Mouse (Mus musculus) small intestine, adult 2 months (tissue): ENCODE results near the gene Tpo. TPM values are rescaled to one million over a fixed set of nuclear protein-coding genes. Genes with fewer than 3 reads are reported as not detected.

Experiments
- H3K27ac ChIP-seq: fragments of 200-500 bp; 2 replicates; pipeline ENCODE4 v1.5.1; 2012; ENCODE audit warnings: low read depth, low read length, control low read depth, inconsistent platforms; ENCODE audit not compliant: insufficient read depth
- H3K27me3 ChIP-seq: fragments of 200-500 bp; 2 replicates; pipeline ENCODE4 v1.6.1; 2012; ENCODE audit warnings: mild to moderate bottlenecking, moderate library complexity, low read length, inconsistent platforms; ENCODE audit not compliant: control insufficient read depth, insufficient read depth
- H3K36me3 ChIP-seq: fragments of 200-500 bp; 2 replicates; pipeline ENCODE4 v1.6.1; 2012; ENCODE audit warnings: mild to moderate bottlenecking, low read length, control low read depth, inconsistent platforms; ENCODE audit not compliant: control insufficient read depth, insufficient read depth
- H3K4me1 ChIP-seq: fragments of 200-500 bp; 2 replicates; pipeline ENCODE4 v1.6.1; 2012; ENCODE audit warnings: low read length, inconsistent platforms, mixed read lengths; ENCODE audit not compliant: control insufficient read depth, insufficient read depth, insufficient read length
- H3K4me3 ChIP-seq: fragments of 200-500 bp; 2 replicates; pipeline ENCODE4 v1.5.1; 2012; ENCODE audit warnings: low read depth, mild to moderate bottlenecking, control low read depth, inconsistent platforms, low read length, moderate library complexity
- CTCF ChIP-seq: fragments of 200-500 bp; IDR thresholded peaks from 2 replicates; pipeline ENCODE4 v1.5.1; 2012; ENCODE audit warnings: low read depth, mild to moderate bottlenecking, control low read depth, inconsistent platforms, low read length, moderate library complexity, mixed read lengths; ENCODE audit not compliant: insufficient replicate concordance, insufficient read length; ENCODE audit errors: extremely low read depth
- POLR2A ChIP-seq: fragments of 200-500 bp; IDR thresholded peaks from 2 replicates; pipeline ENCODE4 v1.6.1; 2012; ENCODE audit warnings: low read depth, mild to moderate bottlenecking, control low read depth, inconsistent platforms, low read length, moderate library complexity
- WGBS: fragments of 180-500 bp; shearing (Covaris S2); methylation state at CpG from one replicate; pipeline ENCODE4 v1.1.7; 2018; 5-methylcytosine and 5-hydroxymethylcytosine counted together
- polyA plus RNA-seq: library from polyadenylated mRNA; depleted of rRNA; stranded (reverse); fragments of >200 nt; gene quantifications from 2 replicates; pipeline ENCODE4 v1.2.3, GENCODE M21; 2012

The Tpo gene
- polyA plus RNA-seq, 1 experiment, result 0.27 TPM

- no peaks in the 10 kb centered on the region for H3K36me3 ChIP-seq
- no peak overlapping the region for H3K4me3 ChIP-seq
- no peaks in the 10 kb centered on the region for H3K4me1 ChIP-seq
- TF ChIP-seq POLR2A (no peak), CTCF (peak; percentile 37; the same call in 1 of the 2 replicates)
- WGBS, result 62% methylated on average over 7 of the region's 7 CpGs
- no peaks in the 10 kb centered on the region for H3K27me3 ChIP-seq
- H3K27ac ChIP-seq, result no peak overlapping the region
Measured at GRCm38 (mm10) chr12:30128561-30129410, 3.6 kb downstream of the Tpo start.

DNA sequence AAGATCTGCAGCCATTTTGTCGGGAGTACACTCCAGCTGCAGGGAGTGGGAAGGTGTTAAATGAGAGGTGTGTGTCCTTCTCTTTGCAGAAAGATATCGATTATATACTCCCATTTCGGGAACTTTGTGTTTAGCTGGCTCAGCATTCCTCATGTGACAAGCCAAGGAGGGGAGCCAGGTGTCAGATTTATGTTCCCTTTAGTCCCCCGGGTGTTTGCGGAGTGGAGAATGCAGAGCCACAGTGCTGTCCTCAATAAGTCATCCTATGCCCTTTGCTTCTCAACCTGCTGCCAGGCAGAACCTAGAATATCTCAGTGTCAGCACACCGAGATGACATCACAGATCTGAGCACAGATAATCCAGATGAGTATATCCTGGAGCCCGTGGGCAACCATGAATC, 10.1 kb downstream of the Tpo start:
- Histone ChIP-seq H3K27ac (no peak overlapping the region), H3K4me1 (no peaks in the 10 kb centered on the region), H3K36me3 (no peaks in the 10 kb centered on the region), H3K4me3 (no peak overlapping the region), H3K27me3 (no peaks in the 10 kb centered on the region)
- TF ChIP-seq CTCF (no peak), POLR2A (no peak)
- 58% methylated on average over 7 of the region's 7 CpGs for WGBS

GRCm38 (mm10) chr12:30112271-30112670, 20.2 kb downstream of the Tpo start:
- 80% methylated on average over 2 of the region's 2 CpGs for WGBS
- Histone ChIP-seq H3K27me3 (no peaks in the 10 kb centered on the region), H3K4me3 (no peak overlapping the region), H3K4me1 (no peaks in the 10 kb centered on the region), H3K27ac (no peak overlapping the region), H3K36me3 (no peaks in the 10 kb centered on the region)
- no peak for TF ChIP-seq CTCF
- TF ChIP-seq POLR2A, result no peak

DNA sequence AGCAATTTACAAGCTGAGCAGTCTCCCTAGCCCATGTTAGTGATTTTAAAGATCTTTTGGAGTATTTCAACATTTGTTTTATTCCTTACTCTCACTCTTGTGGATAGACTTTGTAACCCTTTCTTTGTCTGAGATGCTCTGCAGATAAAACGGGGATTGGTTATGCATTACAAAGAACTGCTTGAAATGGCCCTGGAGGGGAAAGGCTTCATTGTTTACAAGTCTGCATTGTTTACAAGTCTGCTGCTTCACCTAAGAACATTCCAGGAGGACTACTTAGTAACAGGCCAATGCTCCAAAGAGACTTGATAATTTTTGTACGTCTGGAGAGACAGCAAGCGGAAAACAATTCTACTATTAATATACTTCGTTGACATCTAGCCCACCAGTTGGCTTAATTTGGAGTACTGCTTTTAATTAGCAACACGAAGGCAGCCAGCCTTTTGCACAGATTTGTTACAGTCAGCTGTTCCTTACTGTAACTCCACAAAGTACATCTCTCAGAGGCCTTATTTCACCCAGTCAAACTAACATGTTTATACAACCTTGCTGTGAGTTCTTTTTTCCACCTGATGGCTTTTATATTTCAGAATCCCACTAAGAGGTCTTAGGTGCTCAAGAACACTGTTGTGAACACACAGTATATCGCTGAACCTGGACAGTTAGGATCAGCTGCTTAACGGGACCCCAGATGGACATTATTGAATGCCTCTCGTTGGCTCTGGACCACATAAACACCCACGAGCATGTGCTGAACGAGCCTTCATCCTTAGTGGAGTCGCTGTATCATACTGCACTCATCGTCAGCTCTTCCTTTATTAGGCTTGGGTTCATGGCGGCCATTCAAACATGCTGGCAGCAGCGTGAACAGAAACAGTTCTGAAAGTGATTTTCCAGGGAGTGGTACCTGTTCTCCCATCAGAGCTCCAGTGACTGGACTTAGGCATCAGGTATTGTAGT, 22.5 kb downstream of the Tpo start:
- 74% methylated on average over 14 of the region's 14 CpGs for whole genome bisulfite sequencing
- H3K4me3 ChIP-seq, result no peak overlapping the region
- TF ChIP-seq CTCF, result no peak
- TF ChIP-seq POLR2A, result no peak
- no peaks in the 10 kb centered on the region for H3K36me3 ChIP-seq
- no peaks in the 10 kb centered on the region for H3K27me3 ChIP-seq
- no peaks in the 10 kb centered on the region for H3K4me1 ChIP-seq
- H3K27ac ChIP-seq, result no peak overlapping the region

DNA sequence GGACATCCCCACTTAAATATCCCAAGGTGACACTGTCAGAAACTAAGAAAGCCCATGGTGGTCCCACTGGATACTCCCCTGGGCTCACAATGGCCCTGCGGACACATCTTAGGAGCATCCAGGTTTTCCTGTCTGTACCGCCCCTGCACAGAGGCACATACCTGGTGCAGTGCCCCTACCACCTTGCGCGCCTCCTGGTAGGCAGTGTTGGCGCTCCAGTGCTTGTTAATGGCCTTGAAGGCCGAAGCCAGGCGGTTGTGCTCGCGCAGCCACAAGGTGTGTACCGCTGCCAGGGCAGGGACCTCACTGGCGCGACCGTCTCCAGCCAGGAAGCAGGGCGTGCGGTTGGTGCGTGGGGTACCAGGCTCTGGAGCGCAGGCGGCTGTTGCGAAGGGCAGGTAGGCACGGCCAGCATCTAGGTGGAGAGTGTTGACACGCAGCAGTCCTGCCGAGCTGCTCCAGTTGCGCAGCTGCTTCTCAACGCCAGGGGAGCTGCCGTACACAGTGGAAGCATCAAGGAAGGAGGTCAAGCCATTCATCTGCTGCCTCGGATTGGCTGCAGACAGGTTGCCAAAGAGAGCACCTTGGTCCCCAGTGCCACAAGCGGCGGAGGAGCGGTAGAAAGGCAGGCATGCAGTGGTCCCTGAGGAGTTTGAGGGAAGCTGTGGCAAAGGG, 29.4 kb downstream of the Tpo start:
- H3K4me3 ChIP-seq, result no peak overlapping the region
- 28% methylated on average over 29 of the region's 29 CpGs for WGBS
- no peaks in the 10 kb centered on the region for H3K4me1 ChIP-seq
- no peak overlapping the region for H3K27ac ChIP-seq
- TF ChIP-seq CTCF (no peak), POLR2A (no peak)
- no peaks in the 10 kb centered on the region for H3K36me3 ChIP-seq
- no peaks in the 10 kb centered on the region for H3K27me3 ChIP-seq

DNA sequence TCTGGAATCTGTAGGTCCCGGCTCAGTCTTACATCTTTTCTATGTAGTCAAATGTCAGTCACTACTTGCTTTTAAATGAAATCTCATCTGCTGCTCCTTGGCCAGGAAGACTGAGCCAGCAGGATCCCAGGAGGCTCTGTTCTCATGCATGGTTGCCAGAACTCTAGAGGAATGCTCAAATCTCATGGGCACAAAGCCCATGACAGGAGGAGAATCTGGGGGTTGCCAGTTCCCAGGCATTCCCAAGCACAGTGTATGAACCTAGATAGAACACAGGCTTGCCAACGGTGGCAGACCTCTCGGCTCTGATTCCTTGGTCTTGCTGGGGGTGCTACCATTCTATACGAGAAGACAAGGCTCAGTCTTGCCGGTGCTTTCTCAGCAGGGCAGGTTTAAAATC, 40.3 kb downstream of the Tpo start:
- TF ChIP-seq CTCF, result no peak
- TF ChIP-seq POLR2A, result no peak
- WGBS, result 89% methylated on average over 5 of the region's 5 CpGs
- Histone ChIP-seq H3K4me1 (no peaks in the 10 kb centered on the region), H3K27me3 (no peaks in the 10 kb centered on the region), H3K27ac (no peak overlapping the region), H3K4me3 (no peak overlapping the region), H3K36me3 (no peaks in the 10 kb centered on the region)

DNA sequence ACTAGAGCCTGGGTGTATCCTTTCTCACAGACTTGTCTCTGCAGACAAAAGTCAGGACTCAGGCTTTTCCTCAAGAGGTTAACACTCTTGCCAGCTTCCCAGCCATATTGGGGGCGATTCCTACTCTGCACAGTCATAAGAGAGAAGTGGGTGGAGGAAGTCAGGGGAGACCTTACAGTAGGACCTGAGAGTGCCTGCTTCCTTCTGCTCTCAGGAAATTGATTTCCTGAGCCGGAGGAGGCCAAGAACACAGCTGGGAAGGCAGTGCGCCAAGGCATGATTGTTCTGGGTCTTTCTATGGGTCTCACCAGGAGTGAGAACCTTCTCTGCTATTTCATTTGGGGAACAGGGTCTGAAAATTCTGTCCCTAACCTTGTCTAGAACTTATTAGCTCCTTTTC, 48.5 kb downstream of the Tpo start:
- TF ChIP-seq POLR2A, result no peak
- no peak for TF ChIP-seq CTCF
- H3K4me3 ChIP-seq, result no peak overlapping the region
- H3K27ac ChIP-seq, result no peak overlapping the region
- 59% methylated on average over 3 of the region's 3 CpGs for WGBS
- H3K36me3 ChIP-seq, result no peaks in the 10 kb centered on the region
- no peaks in the 10 kb centered on the region for H3K4me1 ChIP-seq
- no peaks in the 10 kb centered on the region for H3K27me3 ChIP-seq
